Mouse (Mus musculus) adrenal gland, adult (tissue): ENCODE results near the gene Mrps30.
"Not testable (repeated sequence)": the region's sequence is repeated elsewhere in the genome, so short reads cannot be mapped to it uniquely, and the experiment has no call there.

Experiments used
- DNase-seq, 2 experiments: peaks; one replicate each; pipeline ENCODE4 v3.0.0; 2022 to 2023; ENCODE audit warnings: low spot score in 1 of 2; ENCODE audit not compliant: inconsistent age in 2 of 2

Gene Mrps30

DNA sequence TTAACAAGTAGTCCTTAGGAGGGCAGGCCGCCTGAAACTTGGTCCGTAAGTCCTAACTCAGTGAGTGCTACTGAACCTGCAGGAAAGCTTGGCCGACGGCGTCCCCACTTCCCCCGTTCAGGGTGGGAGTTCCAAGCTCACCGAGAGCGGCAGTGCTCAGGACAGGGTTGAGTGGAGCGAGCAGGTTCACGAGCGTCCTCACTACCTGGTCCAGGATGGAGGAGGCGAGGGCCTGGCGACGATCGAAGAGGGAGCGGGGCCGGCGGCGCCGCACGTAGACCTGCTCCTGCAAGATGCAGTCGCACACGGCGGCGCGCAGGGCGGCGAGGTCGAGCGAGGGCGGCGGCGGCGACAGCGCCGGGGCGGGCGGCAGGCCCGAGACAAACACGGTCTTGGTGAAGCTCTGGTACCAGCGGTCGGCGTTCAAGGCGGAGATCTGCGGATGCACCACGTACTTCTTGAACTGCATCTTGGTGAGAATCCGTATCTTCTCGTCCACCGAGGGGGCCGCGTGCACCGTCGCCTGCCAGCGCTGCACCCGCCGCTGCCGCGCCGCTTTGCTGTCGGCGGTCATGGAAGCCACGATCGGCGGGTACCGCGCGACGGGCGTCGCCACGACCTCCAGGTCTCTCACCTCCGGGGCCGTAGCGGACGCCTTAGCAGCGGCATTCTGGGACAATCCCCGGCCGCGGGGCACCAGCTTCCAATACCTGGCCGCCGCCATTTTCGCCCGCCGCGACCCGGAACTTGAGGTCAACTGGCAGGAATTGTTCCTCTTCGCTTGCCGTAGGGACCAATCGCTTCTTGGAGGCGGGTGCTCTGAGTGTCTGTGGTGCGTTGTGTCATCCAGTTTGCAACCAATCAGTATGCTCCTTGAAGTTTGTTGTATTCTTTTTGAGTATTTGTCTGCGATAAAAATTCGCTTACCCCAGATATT is at the start of gene Mrps30, which contains the start of gene B430218F22Rik:
Gene Mrps30 (minus strand): TSS at position 742 of the 937 bp plus-strand sequence.
Gene B430218F22Rik (plus strand): TSS at position 120 of the 937 bp plus-strand sequence.
- DNase-seq = peak; percentile 94 to 98

DNA sequence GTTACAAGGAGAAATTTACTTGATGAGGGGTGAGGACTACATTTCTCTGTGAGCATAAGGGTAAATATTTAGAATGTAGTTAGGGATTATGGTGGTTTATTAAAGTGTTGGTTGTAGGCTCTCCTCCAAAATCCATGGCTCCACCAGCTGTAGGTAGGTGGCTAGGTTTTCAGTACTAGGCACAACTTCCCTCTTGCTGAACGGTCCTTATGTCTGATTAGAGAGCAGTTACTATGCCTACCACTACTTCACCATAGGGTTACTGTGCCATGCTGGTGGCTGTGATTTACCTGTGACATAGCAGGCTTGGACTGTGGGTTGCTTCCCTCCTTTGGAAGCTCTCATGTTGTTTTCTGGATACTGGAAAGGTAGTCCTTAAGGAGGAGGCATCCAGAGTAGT is 33.8 kb upstream of the Mrps30 start:
- no peak for DNase-seq

DNA sequence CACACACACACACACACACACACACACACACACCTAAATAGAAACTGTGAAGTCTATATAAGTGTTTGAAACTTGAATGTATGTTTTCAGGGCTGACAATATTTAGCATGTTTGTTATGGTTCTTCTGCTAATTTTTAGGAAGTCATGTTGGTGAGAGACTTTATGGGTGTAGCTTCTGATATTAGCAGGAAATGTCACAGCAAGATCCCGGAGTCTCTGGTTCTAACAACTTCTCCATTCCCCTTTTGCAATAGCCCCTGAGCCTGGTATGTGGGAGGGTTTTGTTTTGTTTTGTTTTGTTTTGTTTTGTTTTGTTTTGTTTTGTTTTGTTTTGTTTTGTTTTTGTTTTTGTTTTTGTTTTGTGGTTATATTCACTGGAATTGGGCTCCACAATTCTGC is 33.4 kb upstream of the Mrps30 start:
- no peak for DNase-seq

DNA sequence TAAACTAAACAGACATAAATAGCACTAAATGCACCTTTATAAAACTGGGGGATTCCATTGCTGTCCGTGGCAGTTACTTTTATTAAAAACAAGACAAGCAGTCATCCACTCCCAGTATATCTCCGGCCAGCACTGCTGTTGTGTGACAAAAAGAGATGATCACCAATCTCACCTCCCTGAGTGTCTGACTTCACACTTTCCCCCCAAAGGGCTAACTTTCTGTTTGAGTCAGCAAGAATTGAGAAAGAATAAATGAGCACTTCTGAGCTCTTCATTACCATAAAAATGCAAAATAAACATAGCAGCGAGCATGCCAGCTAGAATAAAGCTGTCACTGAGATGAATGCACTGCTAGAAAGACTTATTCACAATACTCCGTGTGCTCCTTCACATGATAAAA is 31.1 kb upstream of the Mrps30 start:
- DNase-seq = no peak

DNA sequence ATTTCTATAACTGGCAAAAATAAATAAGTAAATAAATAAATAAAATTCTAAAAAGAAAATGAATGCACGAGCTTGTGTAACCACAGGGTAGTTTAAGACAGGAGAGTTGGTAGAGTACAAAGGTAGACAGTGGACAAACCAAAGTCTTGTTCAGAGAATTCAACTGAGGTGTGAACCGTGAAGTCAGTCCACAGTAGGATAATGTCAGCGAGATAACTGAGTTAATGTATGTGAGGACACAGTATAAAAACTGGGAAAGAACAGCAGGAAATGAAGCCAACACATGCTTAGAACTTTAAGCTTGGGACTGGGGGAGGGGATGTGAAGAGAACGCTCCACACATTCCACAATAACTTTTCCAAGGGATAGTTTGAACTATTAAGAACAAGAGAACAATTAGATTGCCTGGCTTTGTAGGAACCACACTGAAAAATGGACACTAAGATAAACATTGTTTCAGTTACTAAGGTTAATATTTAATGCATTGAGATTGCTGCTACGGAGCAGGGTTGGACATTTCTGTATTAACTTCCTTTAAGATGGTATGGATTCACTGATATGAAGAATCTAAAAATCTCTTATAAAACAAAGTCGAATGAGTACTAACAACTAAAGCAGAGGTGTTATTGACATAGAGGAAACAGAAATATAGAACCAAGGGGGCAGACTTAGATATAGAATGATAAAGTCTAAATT is 24.4 kb upstream of the Mrps30 start:
- no peak for DNase-seq

DNA sequence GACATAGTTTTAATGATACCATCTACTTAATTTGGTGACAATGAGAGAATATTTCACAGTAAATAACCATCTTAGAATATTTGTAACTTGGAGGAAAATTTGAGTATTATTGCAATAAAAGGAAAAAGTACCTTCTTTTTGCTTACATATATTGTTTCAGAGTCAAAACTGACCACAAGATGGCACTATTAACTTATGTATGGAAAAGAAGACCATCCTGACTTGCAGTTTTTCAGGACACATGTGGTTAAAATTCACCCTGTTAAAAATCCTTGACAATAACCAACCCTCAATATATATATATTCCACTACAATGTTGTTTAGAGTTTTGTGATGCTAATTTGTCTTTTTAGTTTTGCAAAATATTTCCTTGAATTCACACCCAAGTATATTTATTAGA is 16.5 kb upstream of the Mrps30 start:
- peak in 1 of 2 experiments; percentile 34 for DNase-seq

DNA sequence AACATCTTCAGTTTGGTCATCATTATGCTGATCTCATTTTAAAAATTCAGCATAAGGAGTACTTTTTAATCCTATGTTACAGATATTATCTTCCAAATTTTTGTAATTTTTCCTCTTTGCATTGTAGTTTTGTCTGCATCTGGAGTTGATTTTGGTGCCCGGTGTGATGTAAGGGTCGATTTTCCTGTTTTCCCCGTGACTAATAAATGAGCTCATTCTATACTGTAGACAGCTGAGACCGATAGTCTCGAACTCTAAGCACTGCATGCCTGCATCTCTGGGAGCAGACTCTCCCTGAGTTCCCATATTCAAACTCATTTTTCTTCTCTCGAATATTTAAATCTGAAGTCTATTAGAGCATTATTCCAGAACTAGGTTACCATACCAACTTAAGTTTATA is 13.3 kb upstream of the Mrps30 start:
- no peak for DNase-seq

DNA sequence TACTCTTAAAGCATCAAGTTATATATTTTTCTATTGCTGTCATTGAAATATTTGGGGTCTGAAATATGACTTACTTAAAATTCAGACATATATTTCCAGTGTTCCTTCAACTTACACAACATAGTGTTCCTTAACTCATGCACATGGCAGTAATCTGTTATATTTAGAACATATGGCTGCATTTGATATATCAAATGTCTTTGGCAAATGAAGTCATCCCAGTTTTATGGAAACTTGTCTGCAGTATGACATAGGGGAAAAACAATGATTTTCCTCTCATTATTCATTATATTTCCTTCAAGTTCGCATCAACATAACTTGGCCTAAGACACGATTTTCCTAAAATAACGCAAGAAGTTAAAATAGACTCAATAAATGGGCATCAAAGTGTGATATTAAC is 8.8 kb upstream of the Mrps30 start:
- no peak for DNase-seq

DNA sequence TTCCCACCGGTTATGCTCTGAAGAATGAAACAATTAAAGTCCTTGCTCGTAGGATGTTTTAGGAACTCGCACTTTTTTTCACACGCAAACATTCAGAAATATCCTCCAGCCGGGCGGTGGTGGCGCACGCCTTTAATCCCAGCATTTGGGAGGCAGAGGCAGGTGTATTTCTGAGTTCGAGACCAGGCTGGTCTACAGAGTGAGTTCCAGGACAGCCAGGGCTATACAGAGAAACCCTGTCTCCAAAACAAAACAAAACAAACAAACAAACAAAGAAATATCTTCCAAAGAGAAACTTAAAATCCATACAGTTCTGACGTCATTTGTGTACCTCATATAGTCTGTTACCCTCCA is 373 bp upstream of the Mrps30 start:
- not testable (repeated sequence) for DNase-seq

DNA sequence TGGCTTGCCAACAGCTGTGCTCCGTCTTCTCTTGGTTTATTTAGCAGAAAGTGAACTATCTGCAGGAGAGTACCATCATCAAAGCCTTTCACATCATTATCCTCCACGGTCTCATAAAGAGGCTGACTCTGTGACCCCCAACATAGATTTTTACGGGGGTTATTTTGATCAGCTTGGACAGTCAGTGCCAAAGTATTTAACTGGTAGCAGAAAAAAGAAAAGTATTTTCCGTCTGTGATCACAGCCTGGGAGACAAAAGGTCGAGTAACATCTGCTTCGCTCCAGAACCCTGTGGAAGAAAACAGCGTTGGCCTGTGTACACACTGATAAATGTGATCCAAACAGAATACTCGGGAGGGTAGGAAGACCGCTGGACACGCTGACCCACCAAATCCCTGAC is 6.7 kb downstream of the Mrps30 start:
- no peak for DNase-seq

DNA sequence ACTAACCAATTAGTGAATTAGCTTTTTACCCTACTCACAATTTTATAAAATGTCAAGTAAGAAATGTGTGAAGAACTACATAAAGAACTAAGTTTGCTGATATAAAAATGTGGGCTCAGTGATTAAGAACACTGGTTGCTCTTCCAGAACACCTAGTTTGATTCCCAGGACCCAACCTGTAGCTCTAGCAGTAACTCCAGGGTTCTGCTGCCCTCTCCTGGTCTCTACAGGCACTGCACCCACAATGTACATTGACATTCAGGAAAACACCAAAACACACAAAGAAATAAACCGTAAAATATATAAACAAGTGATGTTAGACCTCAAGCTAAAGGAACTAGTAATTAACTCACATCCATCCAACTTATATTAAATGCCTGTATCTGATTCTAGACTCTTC is 7.9 kb downstream of the Mrps30 start:
- DNase-seq = peak; percentile 27 to 76

DNA sequence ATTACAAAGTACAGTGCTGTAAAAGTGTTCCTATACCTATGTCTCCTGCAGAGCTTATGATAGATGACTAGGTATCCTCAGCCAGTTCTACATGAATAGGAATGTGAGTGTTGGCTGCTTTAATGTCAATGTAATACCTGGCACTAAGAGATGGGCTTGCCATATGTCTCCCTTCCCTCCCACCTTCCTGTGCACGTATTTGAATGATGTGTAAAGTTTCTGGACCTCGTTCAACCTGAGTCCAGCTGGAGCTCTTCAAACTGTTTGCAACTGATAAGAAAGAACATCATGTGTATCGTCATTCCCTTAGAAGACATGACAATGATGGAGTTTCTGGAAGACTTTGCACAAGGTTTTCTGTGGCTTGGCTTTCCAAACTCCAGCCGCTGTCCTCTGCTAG is 14.2 kb downstream of the Mrps30 start:
- DNase-seq = no peak

DNA sequence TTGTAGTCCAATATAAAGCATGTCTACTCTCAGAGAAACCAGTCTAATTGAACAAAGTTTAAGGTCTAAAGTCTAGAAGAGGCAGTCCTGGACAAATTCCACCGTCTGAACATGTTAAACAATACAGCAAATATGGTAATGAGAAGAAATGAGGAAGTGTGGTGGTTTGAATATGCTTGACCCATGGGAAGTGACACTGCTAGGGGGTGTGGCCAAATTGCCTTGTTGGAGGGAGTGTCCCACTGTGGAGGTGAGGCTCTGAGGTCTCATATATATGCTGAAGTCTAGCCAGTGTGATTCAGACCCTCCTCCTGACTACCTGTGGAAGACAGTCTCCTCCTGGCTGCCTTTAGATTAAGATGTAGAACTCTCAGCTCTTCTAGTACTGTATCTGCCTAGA is 21.3 kb downstream of the Mrps30 start:
- DNase-seq = no peak

DNA sequence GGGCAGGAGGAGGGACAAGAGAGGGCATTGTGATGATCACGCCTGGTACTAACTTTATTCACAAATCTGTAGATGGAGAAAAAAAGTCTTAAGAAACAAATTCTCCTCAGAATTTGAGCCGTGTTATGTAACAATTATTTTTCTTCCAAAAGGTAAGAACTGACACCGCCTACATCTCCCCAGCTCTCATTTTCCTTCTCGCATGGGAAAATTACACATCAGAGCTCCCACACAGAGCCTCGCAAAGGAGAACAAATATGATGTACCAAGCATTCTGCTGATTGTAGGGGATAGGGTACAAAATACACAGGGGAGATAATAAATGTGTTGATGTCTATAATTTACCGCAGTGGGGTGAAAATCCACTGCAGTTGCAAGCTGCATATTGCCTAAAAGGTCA is 23.7 kb downstream of the Mrps30 start:
- DNase-seq = no peak

DNA sequence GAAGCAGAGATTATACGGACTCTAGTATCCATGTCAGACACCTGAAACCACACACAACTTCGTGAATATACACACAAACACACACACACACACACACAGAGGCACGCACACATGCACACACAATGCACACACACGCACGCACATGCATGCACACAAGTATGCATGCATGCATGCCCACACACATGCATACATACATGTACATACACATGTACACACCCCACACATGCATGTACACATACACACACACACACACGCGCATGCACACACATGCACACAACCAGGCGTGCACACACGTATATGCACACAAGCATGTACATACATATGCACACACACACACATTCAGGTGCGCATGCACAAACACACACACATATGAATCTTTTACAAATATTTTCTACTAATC is 36.2 kb downstream of the Mrps30 start:
- no peak for DNase-seq

DNA sequence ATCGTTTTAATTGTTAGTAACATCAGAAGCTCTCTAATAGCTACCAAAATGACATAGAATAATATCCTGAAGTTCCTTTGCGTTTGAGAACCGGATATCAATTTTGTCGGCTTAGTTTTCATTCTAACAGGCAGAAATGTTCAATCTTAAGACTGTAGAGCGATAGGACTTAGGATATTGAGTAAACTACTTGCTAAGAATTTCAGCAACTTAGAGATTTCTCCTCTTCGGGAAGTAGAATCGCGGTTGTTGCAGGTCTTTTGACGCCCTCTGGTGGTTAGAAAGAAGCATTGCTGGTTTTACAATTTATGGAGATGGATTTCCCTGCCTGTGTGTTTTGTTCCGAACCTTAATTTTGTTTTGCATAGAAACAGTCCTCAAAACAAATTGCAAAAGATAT is 36.8 kb downstream of the Mrps30 start:
- peak in 1 of 2 experiments; percentile 48 for DNase-seq
